Comparison of ENCODE assay signal across 8 mouse cellular contexts in the genomic region with DNA sequence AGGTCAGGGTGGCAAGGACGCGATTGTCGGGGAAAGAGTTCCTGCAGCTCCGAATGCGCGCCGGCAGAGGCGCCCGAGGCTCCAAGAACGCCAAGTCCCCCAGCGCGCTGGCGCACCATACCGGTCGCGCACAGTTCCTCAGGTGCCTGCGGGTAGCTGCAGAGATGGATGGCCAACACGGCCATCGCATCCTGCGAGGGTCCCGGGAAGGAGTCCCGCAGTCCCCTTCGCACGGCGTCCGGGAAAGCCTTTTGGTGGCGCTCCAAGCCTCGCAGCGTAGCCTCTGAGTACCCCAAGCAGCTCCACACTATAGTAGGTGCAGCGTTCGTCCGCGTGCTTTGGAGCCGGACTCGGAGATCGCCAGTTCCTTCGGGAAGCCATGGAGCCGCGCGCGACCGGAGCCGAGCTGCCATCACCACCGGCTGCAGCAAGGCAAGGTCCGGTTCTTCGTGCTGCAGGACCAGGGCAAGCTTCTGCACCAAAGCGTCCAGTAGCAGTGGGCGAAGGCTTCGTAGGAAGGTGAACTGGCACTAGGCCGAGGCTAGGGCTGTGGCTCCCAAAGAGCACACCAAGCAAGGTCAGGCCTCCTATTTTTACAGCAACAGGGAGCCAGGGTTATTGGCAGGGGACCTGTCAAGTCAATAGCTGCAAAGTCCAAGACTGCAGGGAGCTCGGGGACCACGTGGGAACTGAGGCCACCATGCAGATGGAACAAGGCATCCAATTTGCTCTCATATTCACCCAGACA. TPM values are rescaled to one million over a fixed set of nuclear protein-coding genes. Genes with fewer than 3 reads are reported as not detected.
DNase-seq lines count a peak whose midpoint lies in the region; ATAC-seq and TF ChIP-seq lines count a peak whose summit lies in the region.

No protein-coding gene starts in this region.

- DNase-seq in gastrocnemius, postnatal 10 days, result peak; percentile 55
- no peak for DNase-seq in gastrocnemius, postnatal 36 days
- DNase-seq in R1 (ENCODE audit: low read depth, low spot score), result peak; percentile 87
- DNase-seq in forebrain, embryonic 10.5 days (ENCODE audit: extremely low spot score, low spot score), result peak; percentile 56
- peak; percentile 80 for DNase-seq in liver, adult 2 months (ENCODE audit: extremely low read depth, low read depth, low spot score)
- DNase-seq in urinary bladder, adult 18-20 months (ENCODE audit: low spot score in 2 of 2), result no peak

- H3K4me2 ChIP-seq in hindbrain, embryonic 16.5 days (ENCODE audit: low read length), result peak overlapping the region; percentile 65
- H3K4me2 ChIP-seq in neural tube, embryonic 14.5 days (ENCODE audit: low read depth, low read length), result peak overlapping the region; percentile 69

- no peak for TF ChIP-seq POLR2A in liver, adult 2 months (IDR thresholded peaks at IDR 0.05; ENCODE audit: extremely low read depth, insufficient read depth, low read length)

- peaks cover 71% of the 10 kb centered on the region for H3K27me3 ChIP-seq in forebrain, embryonic 10.5 days (ENCODE audit: poor library complexity, severe bottlenecking)
- no peaks in the 10 kb centered on the region for H3K27me3 ChIP-seq in hindbrain, embryonic 16.5 days (replicated peaks; ENCODE audit: control insufficient read depth, insufficient read depth, low read length)
- no peaks in the 10 kb centered on the region for H3K27me3 ChIP-seq in liver, adult 2 months (ENCODE audit: control insufficient read depth, insufficient read depth, low read length)
- H3K27me3 ChIP-seq in neural tube, embryonic 14.5 days (ENCODE audit: control insufficient read depth, insufficient read depth, low read length), result 0 out of 2 replicates have a peak, but pooled peaks cover 2% of the 10 kb centered on the region

- intact Hi-C loops in gastrocnemius, postnatal 36 days (cut with DNase I), result no loop called here

- TF ChIP-seq CTCF in liver, adult 2 months (IDR thresholded peaks at IDR 0.05; ENCODE audit: low read depth, low read length), result peak; percentile 61

- H3K4me1 ChIP-seq in forebrain, embryonic 10.5 days, result peaks cover 13% of the 10 kb centered on the region
- peaks cover 8% of the 10 kb centered on the region for H3K4me1 ChIP-seq in hindbrain, embryonic 16.5 days (ENCODE audit: control insufficient read depth, insufficient read depth, low read depth, low read length)
- peaks cover 7% of the 10 kb centered on the region for H3K4me1 ChIP-seq in liver, adult 2 months (ENCODE audit: control insufficient read depth, insufficient read depth, low read length)
- H3K4me1 ChIP-seq in neural tube, embryonic 14.5 days (ENCODE audit: control insufficient read depth, insufficient read depth, low read length), result 0 out of 2 replicates have a peak, but pooled peaks cover 6% of the 10 kb centered on the region

- peak overlapping the region; percentile 60; the same call in 1 of the 2 replicates for H3K27ac ChIP-seq in forebrain, embryonic 10.5 days
- peak overlapping the region; percentile 32; the same call in 1 of the 2 replicates for H3K27ac ChIP-seq in hindbrain, embryonic 16.5 days (ENCODE audit: low read depth, low read length)
- no peak overlapping the region for H3K27ac ChIP-seq in liver, adult 2 months (replicated peaks; ENCODE audit: insufficient read depth, low read depth, low read length)
- no peak overlapping the region for H3K27ac ChIP-seq in neural tube, embryonic 14.5 days (ENCODE audit: low read depth, low read length)

- 8% methylated on average over 52 of the region's 52 CpGs for WGBS in forebrain, embryonic 10.5 days
- 6% methylated on average over 52 of the region's 52 CpGs for WGBS in hindbrain, embryonic 16.5 days
- WGBS in liver, adult 2 months, result 3% methylated on average over 52 of the region's 52 CpGs
- WGBS in neural tube, embryonic 14.5 days, result 7% methylated on average over 52 of the region's 52 CpGs

- H3K4me3 ChIP-seq in forebrain, embryonic 10.5 days, result peak overlapping the region; percentile 56
- H3K4me3 ChIP-seq in hindbrain, embryonic 16.5 days (ENCODE audit: low read length), result peak overlapping the region; percentile 44
- peak overlapping the region; percentile 48; the same call in 1 of the 2 replicates for H3K4me3 ChIP-seq in liver, adult 2 months (ENCODE audit: insufficient read depth, low read depth, low read length)
- H3K4me3 ChIP-seq in neural tube, embryonic 14.5 days (ENCODE audit: low read depth, low read length), result peak overlapping the region; percentile 38

- H3K79me2 ChIP-seq in liver, adult 2 months (ENCODE audit: control insufficient read depth, insufficient read depth, low read length), result no peaks in the 10 kb centered on the region

- no peaks in the 10 kb centered on the region for H3K9me3 ChIP-seq in forebrain, embryonic 10.5 days
- H3K9me3 ChIP-seq in hindbrain, embryonic 16.5 days (ENCODE audit: control insufficient read depth, low read length), result no peaks in the 10 kb centered on the region
- H3K9me3 ChIP-seq in neural tube, embryonic 14.5 days (ENCODE audit: control insufficient read depth, low read length), result no peaks in the 10 kb centered on the region

- H3K9ac ChIP-seq in hindbrain, embryonic 16.5 days (ENCODE audit: low read depth, low read length), result peak overlapping the region; percentile 70
- peak overlapping the region; percentile 10; the same call in 1 of the 2 replicates for H3K9ac ChIP-seq in liver, adult 2 months (ENCODE audit: low read depth, low read length)
- H3K9ac ChIP-seq in neural tube, embryonic 14.5 days (replicated peaks; ENCODE audit: low read depth, low read length), result peak overlapping the region; percentile 52

- ATAC-seq in hindbrain, embryonic 16.5 days, result peak; percentile 89
- peak; percentile 38 for ATAC-seq in neural tube, embryonic 14.5 days (ENCODE audit: low read depth)

- no peaks in the 10 kb centered on the region for H3K36me3 ChIP-seq in forebrain, embryonic 10.5 days (replicated peaks)
- H3K36me3 ChIP-seq in hindbrain, embryonic 16.5 days (ENCODE audit: control insufficient read depth, insufficient read depth, low read length), result no peaks in the 10 kb centered on the region
- H3K36me3 ChIP-seq in liver, adult 2 months (ENCODE audit: control insufficient read depth, insufficient read depth, low read length), result no peaks in the 10 kb centered on the region
- no peaks in the 10 kb centered on the region for H3K36me3 ChIP-seq in neural tube, embryonic 14.5 days (ENCODE audit: control insufficient read depth, insufficient read depth, low read length)

RNA-seq across cellular contexts. Expression of a gene that starts 20.4 kb away (rescaled TPM):
- total RNA-seq in gastrocnemius, postnatal 10 days (2021), result 100 to 1,000 TPM; 191 to 195 TPM
- total RNA-seq in gastrocnemius, postnatal 36 days (2021), result 100 to 1,000 TPM; 105 to 110 TPM
- 286 and 289 TPM in 2 replicates for polyA plus RNA-seq in forebrain, embryonic 10.5 days (2016; fragmentation: Nextera tagmentation; extraction: Ambion mirVana)
- 290 and 293 TPM in 2 replicates for polyA plus RNA-seq in hindbrain, embryonic 16.5 days (2015; fragmentation: Nextera tagmentation; extraction: Ambion mirVana)
- 40.9 and 44.7 TPM in 2 replicates for total RNA-seq in liver, adult 2 months (2014; rRNA removed)
- polyA plus RNA-seq in liver, adult 2 months (2012; rRNA removed), result 16.1 and 16.7 TPM in 2 replicates
- 109 and 112 TPM in 2 replicates for polyA plus RNA-seq in neural tube, embryonic 14.5 days (2014; fragmentation: Nextera tagmentation; extraction: Ambion mirVana)

RNA-seq across cellular contexts. Expression of a gene that starts 21.3 kb away (rescaled TPM):
- 10 to 100 TPM; 29.1 to 30.1 TPM for total RNA-seq in gastrocnemius, postnatal 10 days (2021)
- total RNA-seq in gastrocnemius, postnatal 36 days (2021), result 10 to 100 TPM; 18.6 to 19.1 TPM
- polyA plus RNA-seq in forebrain, embryonic 10.5 days (2016; fragmentation: Nextera tagmentation; extraction: Ambion mirVana), result 83.1 and 91.8 TPM in 2 replicates
- polyA plus RNA-seq in hindbrain, embryonic 16.5 days (2015; fragmentation: Nextera tagmentation; extraction: Ambion mirVana), result 99.1 and 103 TPM in 2 replicates
- total RNA-seq in liver, adult 2 months (2014; rRNA removed), result 13.7 and 16.0 TPM in 2 replicates
- polyA plus RNA-seq in liver, adult 2 months (2012; rRNA removed), result 32.0 and 33.4 TPM in 2 replicates
- 108 and 110 TPM in 2 replicates for polyA plus RNA-seq in neural tube, embryonic 14.5 days (2014; fragmentation: Nextera tagmentation; extraction: Ambion mirVana)

RNA-seq across cellular contexts. Expression of a gene that starts 51.9 kb away (rescaled TPM):
- 1 to 10 TPM in 1 of 2 experiments, under 1 TPM in 1; 0.70 to 1.1 TPM for total RNA-seq in gastrocnemius, postnatal 10 days (2021)
- total RNA-seq in gastrocnemius, postnatal 36 days (2021), result under 1 TPM; 0.25 to 0.38 TPM
- polyA plus RNA-seq in forebrain, embryonic 10.5 days (2016; fragmentation: Nextera tagmentation; extraction: Ambion mirVana), result 0.28 and 0.41 TPM in 2 replicates
- polyA plus RNA-seq in hindbrain, embryonic 16.5 days (2015; fragmentation: Nextera tagmentation; extraction: Ambion mirVana), result 2.0 and 2.3 TPM in 2 replicates
- not detected in 2 replicates for total RNA-seq in liver, adult 2 months (2014; rRNA removed)
- not detected in 2 replicates for polyA plus RNA-seq in liver, adult 2 months (2012; rRNA removed)
- polyA plus RNA-seq in neural tube, embryonic 14.5 days (2014; fragmentation: Nextera tagmentation; extraction: Ambion mirVana), result 0.50 and 0.61 TPM in 2 replicates

Comparison
In these comparisons a context has a peak if more than half of its experiments do, and no peak if none do; other contexts are left out.
1. DNase-seq: peak in gastrocnemius, postnatal 10 days (single experiment), R1 (single experiment), forebrain, embryonic 10.5 days (single experiment) and liver, adult 2 months (single experiment); none in gastrocnemius, postnatal 36 days (0 of 2) and urinary bladder, adult 18-20 months (0 of 2).
2. H3K27ac ChIP-seq: peak in forebrain, embryonic 10.5 days (single experiment) and hindbrain, embryonic 16.5 days (single experiment); none in liver, adult 2 months (single experiment) and neural tube, embryonic 14.5 days (single experiment).
3. H3K9ac ChIP-seq: peak in every context shown above with its lines; median percentile 70 in hindbrain, embryonic 16.5 days; 52 in neural tube, embryonic 14.5 days; 10 in liver, adult 2 months.
4. Peak in every context shown above with its lines, with median percentiles within 50 percentile points of each other: H3K4me3 ChIP-seq.